Mouse (Mus musculus) heart, adult 2 months (tissue): ENCODE data around the gene Plekha7. TPM values are rescaled to one million over a fixed set of nuclear protein-coding genes. Genes with fewer than 3 reads are reported as not detected.

Experiments
- DNase-seq, 2 experiments: peaks; one replicate each; pipeline ENCODE4 v3.0.0; 2021
- H3K27ac ChIP-seq: fragments of 200-600 bp; 2 replicates; pipeline ENCODE4 v1.8.1; 2022
- H3K27me3 ChIP-seq: fragments of 200-500 bp; 2 replicates; pipeline ENCODE4 v1.6.1; 2012; ENCODE audit warnings: mild to moderate bottlenecking, low read length, inconsistent platforms, mixed read lengths; ENCODE audit not compliant: control insufficient read depth, insufficient read depth
- H3K36me3 ChIP-seq: fragments of 200-500 bp; 2 replicates; pipeline ENCODE4 v1.6.1; 2012; ENCODE audit warnings: low read length, inconsistent platforms; ENCODE audit not compliant: control insufficient read depth, insufficient read depth
- H3K4me1 ChIP-seq: fragments of 200-500 bp; 2 replicates; pipeline ENCODE4 v1.6.1; 2011; ENCODE audit warnings: low read length; ENCODE audit not compliant: control insufficient read depth, insufficient read depth
- H3K4me3 ChIP-seq: fragments of 200-600 bp; 2 replicates; pipeline ENCODE4 v1.8.1; 2022
- H3K79me2 ChIP-seq: fragments of 200-500 bp; replicated peaks from 2 replicates; pipeline ENCODE4 v1.6.1; 2012; ENCODE audit warnings: mild to moderate bottlenecking, inconsistent platforms, low read length, moderate library complexity, mixed read lengths; ENCODE audit not compliant: control insufficient read depth, insufficient read depth
- H3K9ac ChIP-seq: fragments of 200-500 bp; 2 replicates; pipeline ENCODE4 v1.6.1; 2012; ENCODE audit warnings: low read depth, mild to moderate bottlenecking, control low read depth, inconsistent platforms, low read length, mixed read lengths
- CTCF ChIP-seq: fragments of 200-600 bp; IDR thresholded peaks from 2 replicates; pipeline ENCODE4 v1.8.1; 2022; ENCODE audit warnings: antibody characterized with exemption, mild to moderate bottlenecking, moderate library complexity
- EP300 ChIP-seq: fragments of 200-500 bp; IDR thresholded peaks from 2 replicates; pipeline ENCODE4 v1.6.1; 2011; ENCODE audit warnings: low read depth, low read length, control low read depth; ENCODE audit not compliant: insufficient read depth
- POLR2A ChIP-seq: fragments of 200-500 bp; IDR thresholded peaks from 2 replicates; pipeline ENCODE4 v1.6.1; 2011; ENCODE audit warnings: mild to moderate bottlenecking, low read depth, low read length, control low read depth; ENCODE audit not compliant: insufficient read depth
- WGBS: fragments of 180-500 bp; shearing (Covaris S2); methylation state at CpG from one replicate; pipeline ENCODE4 v1.1.7; 2018; 5-methylcytosine and 5-hydroxymethylcytosine counted together
- intact Hi-C: fragments of 180-260 bp; cut with DNase I; formaldehyde crosslinking; loops from one replicate; pipeline ENCODE4 v1.15.1; 2025
- polyA plus RNA-seq: library from polyadenylated mRNA; depleted of rRNA; stranded (reverse); fragments of >200 nt; gene quantifications from 2 replicates; pipeline ENCODE4 v1.2.3, GENCODE M21; 2012
- total RNA-seq, 2 experiments: library from RNA; stranded (reverse); gene quantifications; 2 replicates each; pipeline ENCODE4 v1.2.3; 2021

The Plekha7 gene
- total and polyA plus RNA-seq, 3 experiments = 4.5 to 13.7 (median 6.3) TPM

GRCm38 (mm10) chr7:116286611-116287355 is 21.4 kb downstream of the Plekha7 start:
- WGBS = 47% methylated on average over 11 of the region's 11 CpGs
- DNase-seq = no peak
- TF ChIP-seq CTCF (no peak), POLR2A (no peak)
- Histone ChIP-seq H3K4me3 (no peak overlapping the region), H3K27me3 (no peaks in the 10 kb centered on the region), H3K36me3 (no peaks in the 10 kb centered on the region), H3K27ac (no peak overlapping the region), H3K4me1 (0 out of 2 replicates have a peak, but pooled peaks cover 2% of the 10 kb centered on the region), H3K9ac (no peak overlapping the region), H3K79me2 (no peaks in the 10 kb centered on the region)
- intact Hi-C loops = no loop called here

- intact Hi-C loops = no loop called here
- no peak overlapping the region for H3K9ac ChIP-seq
Observed at GRCm38 (mm10) chr7:116286173-116286572, 22.0 kb downstream of the Plekha7 start.

GRCm38 (mm10) chr7:116285216-116285615 is 23.0 kb downstream of the Plekha7 start:
- H3K27me3 ChIP-seq = no peaks in the 10 kb centered on the region
- no peak for DNase-seq
- TF ChIP-seq EP300 (no peak), POLR2A (no peak), CTCF (no peak)
- 0 out of 2 replicates have a peak, but pooled peaks cover 2% of the 10 kb centered on the region for H3K4me1 ChIP-seq
- WGBS = 89% methylated on average over 1 of the region's 1 CpGs
- H3K36me3 ChIP-seq = no peaks in the 10 kb centered on the region
- no peak overlapping the region for H3K9ac ChIP-seq
- intact Hi-C loops = no loop called here
- no peaks in the 10 kb centered on the region for H3K79me2 ChIP-seq
- H3K27ac ChIP-seq = no peak overlapping the region
- H3K4me3 ChIP-seq = no peak overlapping the region

More at GRCm38 (mm10) chr7:116286173-116286572, 22.0 kb downstream of the Plekha7 start:
- H3K4me1 ChIP-seq = 0 out of 2 replicates have a peak, but pooled peaks cover 2% of the 10 kb centered on the region
- H3K4me3 ChIP-seq = no peak overlapping the region
- TF ChIP-seq CTCF (no peak), EP300 (0 out of 2 replicates have a peak, but pooled peaks have one; percentile 53)
- no peak overlapping the region for H3K27ac ChIP-seq
- no peaks in the 10 kb centered on the region for H3K79me2 ChIP-seq
- no peaks in the 10 kb centered on the region for H3K27me3 ChIP-seq
- 45% methylated on average over 12 of the region's 12 CpGs for WGBS
- no peaks in the 10 kb centered on the region for H3K36me3 ChIP-seq
- peak; percentile 54 to 68 for DNase-seq

GRCm38 (mm10) chr7:116282755-116283154 is 25.4 kb downstream of the Plekha7 start:
- no peak for TF ChIP-seq CTCF
- TF ChIP-seq EP300 = no peak
- no peak for TF ChIP-seq POLR2A
- H3K4me3 ChIP-seq = no peak overlapping the region
- no peaks in the 10 kb centered on the region for H3K79me2 ChIP-seq
- no peaks in the 10 kb centered on the region for H3K36me3 ChIP-seq
- no peaks in the 10 kb centered on the region for H3K27me3 ChIP-seq
- H3K4me1 ChIP-seq = 0 out of 2 replicates have a peak, but pooled peaks cover 2% of the 10 kb centered on the region
- intact Hi-C loops = no loop called here
- 64% methylated on average over 11 of the region's 11 CpGs for WGBS
- no peak for DNase-seq
- no peak overlapping the region for H3K27ac ChIP-seq
- H3K9ac ChIP-seq = no peak overlapping the region

GRCm38 (mm10) chr7:116280126-116280525 is 28.1 kb downstream of the Plekha7 start:
- no peaks in the 10 kb centered on the region for H3K79me2 ChIP-seq
- H3K36me3 ChIP-seq = no peaks in the 10 kb centered on the region
- H3K4me1 ChIP-seq = no peaks in the 10 kb centered on the region
- H3K27me3 ChIP-seq = no peaks in the 10 kb centered on the region
- TF ChIP-seq CTCF (no peak), POLR2A (no peak), EP300 (no peak)
- intact Hi-C loops = no loop called here
- no peak overlapping the region for H3K4me3 ChIP-seq
- no peak overlapping the region for H3K27ac ChIP-seq
- H3K9ac ChIP-seq = no peak overlapping the region
- WGBS = 71% methylated on average over 5 of the region's 5 CpGs
- no peak for DNase-seq

- Histone ChIP-seq H3K9ac (no peak overlapping the region), H3K36me3 (no peaks in the 10 kb centered on the region), H3K27me3 (no peaks in the 10 kb centered on the region), H3K4me1 (no peaks in the 10 kb centered on the region), H3K27ac (no peak overlapping the region), H3K4me3 (no peak overlapping the region), H3K79me2 (no peaks in the 10 kb centered on the region)
- no peak for DNase-seq
- TF ChIP-seq CTCF = no peak
- TF ChIP-seq EP300 = no peak
- no peak for TF ChIP-seq POLR2A
- intact Hi-C loops = no loop called here
- 90% methylated on average over 9 of the region's 9 CpGs for WGBS
Observed at GRCm38 (mm10) chr7:116278280-116278679, 29.9 kb downstream of the Plekha7 start.
